Mouse (Mus musculus) lung, postnatal 0 days (tissue): Measurements from ENCODE around the gene C8a. TPM values are rescaled to one million over a fixed set of nuclear protein-coding genes. Genes with fewer than 3 reads are reported as not detected.

Experiments used
- ATAC-seq: fragments of 200-750 bp; cut with Nextera tagmentation; 2 replicates; pipeline ENCODE4 v1.8.0; 2017; ENCODE audit warnings: moderate library complexity
- DNase-seq: peaks from one replicate; pipeline ENCODE4 v3.0.0-alpha.2; 2016; ENCODE audit warnings: low spot score
- H3K27ac ChIP-seq: fragments of 300-500 bp; sonication (generic); 2 replicates; pipeline ENCODE4 v1.5.1; 2014; ENCODE audit warnings: antibody characterized with exemption, mild to moderate bottlenecking, low read length, mixed read lengths
- H3K27me3 ChIP-seq: fragments of 300-500 bp; sonication (generic); replicated peaks from 2 replicates; pipeline ENCODE4 v1.6.1; 2014; ENCODE audit warnings: low read length, mixed read lengths; ENCODE audit not compliant: insufficient read depth
- H3K36me3 ChIP-seq: fragments of 300-500 bp; sonication (generic); 2 replicates; pipeline ENCODE4 v1.6.1; 2014; ENCODE audit warnings: low read length, mixed read lengths; ENCODE audit not compliant: insufficient read depth
- H3K4me1 ChIP-seq: fragments of 300-500 bp; sonication (generic); 2 replicates; pipeline ENCODE4 v1.6.1; 2014; ENCODE audit warnings: antibody characterized with exemption, low read depth, low read length, mixed read lengths; ENCODE audit not compliant: insufficient read depth
- H3K4me2 ChIP-seq: fragments of 300-500 bp; sonication (generic); replicated peaks from 2 replicates; pipeline ENCODE4 v1.6.1; 2014; ENCODE audit warnings: low read depth, mild to moderate bottlenecking, low read length, moderate library complexity, mixed read lengths
- H3K4me3 ChIP-seq: fragments of 300-500 bp; sonication (generic); 2 replicates; pipeline ENCODE4 v1.5.1; 2014; ENCODE audit warnings: low read depth, low read length
- H3K9ac ChIP-seq: fragments of 300-500 bp; sonication (generic); replicated peaks from 2 replicates; pipeline ENCODE4 v1.6.1; 2014; ENCODE audit warnings: low read depth, mild to moderate bottlenecking
- H3K9me3 ChIP-seq: fragments of 300-500 bp; sonication (generic); 2 replicates; pipeline ENCODE4 v1.6.1; 2016; ENCODE audit warnings: low read length, mixed read lengths
- CTCF ChIP-seq: IDR thresholded peaks from 2 replicates; pipeline ENCODE4 v1.5.1; 2016; ENCODE audit warnings: antibody characterized with exemption, mild to moderate bottlenecking
- EP300 ChIP-seq: IDR thresholded peaks from 2 replicates; pipeline ENCODE4 v1.6.1; 2016; ENCODE audit warnings: antibody characterized with exemption, mild to moderate bottlenecking, control low read depth
- WGBS: fragments of 180-500 bp; shearing (Covaris S2); extraction: QIAGEN DNeasy Blood & Tissue Kit; methylation state at CpG from one replicate; pipeline ENCODE4 v1.1.7; 2014; 5-methylcytosine and 5-hydroxymethylcytosine counted together
- polyA plus RNA-seq: library from polyadenylated mRNA; unstranded; fragments of >200 nt; fragmentation: Nextera tagmentation; extraction: Ambion mirVana; gene quantifications from 2 replicates; pipeline ENCODE4 v1.2.1, GENCODE M21; 2015

C8a gene
- polyA plus RNA-seq, 1 experiment from 2014 or later: not detected

DNA sequence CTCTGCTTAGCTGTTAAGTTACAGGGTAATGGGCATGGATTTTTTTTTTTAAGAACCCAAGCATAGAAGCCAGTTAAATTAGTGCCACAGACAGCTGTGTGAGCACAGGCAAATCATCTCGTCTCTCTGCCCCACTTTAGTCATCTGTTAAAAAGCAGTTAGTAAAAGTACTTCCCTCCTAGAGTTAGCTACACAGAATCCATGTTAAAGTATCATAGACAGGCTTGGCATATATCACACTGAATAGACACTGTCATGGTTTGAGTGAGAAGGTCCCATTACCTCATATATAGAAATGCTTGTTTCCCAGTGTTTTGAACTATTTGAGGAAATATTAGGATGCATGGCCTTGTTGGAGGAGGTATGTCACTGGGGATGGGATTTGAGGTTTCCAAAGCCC, 19.2 kb downstream of the C8a start, which contains the start of gene Gm17662:
TSS of gene Gm17662 (plus strand) at position 301 of the 400 bp plus-strand sequence.
- no peak within 1 kb of the TSS for H3K27ac ChIP-seq
- no peak for TF ChIP-seq EP300
- H3K27me3 ChIP-seq: no peaks in the 10 kb centered on the region
- no peak within 1 kb of the TSS for H3K4me2 ChIP-seq
- no peak within 1 kb of the TSS for H3K4me3 ChIP-seq
- 63% methylated on average over 1 of the region's 1 CpGs for WGBS
- ATAC-seq (no peak), DNase-seq (no peak)
- no peaks in the 10 kb centered on the region for H3K36me3 ChIP-seq
- no peaks in the 10 kb centered on the region for H3K4me1 ChIP-seq
- no peaks in the 10 kb centered on the region for H3K9me3 ChIP-seq
- no peak within 1 kb of the TSS for H3K9ac ChIP-seq

DNA sequence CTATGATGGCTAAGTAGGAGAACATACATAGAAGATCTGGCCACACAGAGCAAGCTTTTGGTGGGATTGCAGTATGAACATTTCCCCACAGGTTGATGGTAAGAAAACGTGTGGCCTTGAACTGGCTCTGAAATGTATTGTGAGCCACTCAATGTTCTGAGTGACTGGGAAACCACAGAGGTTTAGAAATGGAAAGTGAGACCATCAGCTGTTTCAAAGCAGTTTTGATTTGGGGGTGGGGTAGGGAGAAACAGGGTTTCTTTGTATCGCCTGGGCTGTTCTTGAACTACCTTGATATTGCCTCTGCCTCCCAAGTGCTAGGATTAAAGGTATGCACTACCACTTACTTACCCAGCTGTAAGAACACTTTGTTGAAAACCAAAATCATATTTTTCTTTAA, 21.0 kb downstream of the C8a start:
- 76% methylated on average over 2 of the region's 2 CpGs for WGBS
- H3K4me3 ChIP-seq: no peak overlapping the region
- no peaks in the 10 kb centered on the region for H3K9me3 ChIP-seq
- H3K4me1 ChIP-seq: no peaks in the 10 kb centered on the region
- H3K27ac ChIP-seq: no peak overlapping the region
- ATAC-seq (no peak), DNase-seq (no peak)
- TF ChIP-seq CTCF (no peak), EP300 (no peak)
- no peaks in the 10 kb centered on the region for H3K27me3 ChIP-seq
- no peak overlapping the region for H3K9ac ChIP-seq
- no peaks in the 10 kb centered on the region for H3K36me3 ChIP-seq
- H3K4me2 ChIP-seq: no peak overlapping the region

DNA sequence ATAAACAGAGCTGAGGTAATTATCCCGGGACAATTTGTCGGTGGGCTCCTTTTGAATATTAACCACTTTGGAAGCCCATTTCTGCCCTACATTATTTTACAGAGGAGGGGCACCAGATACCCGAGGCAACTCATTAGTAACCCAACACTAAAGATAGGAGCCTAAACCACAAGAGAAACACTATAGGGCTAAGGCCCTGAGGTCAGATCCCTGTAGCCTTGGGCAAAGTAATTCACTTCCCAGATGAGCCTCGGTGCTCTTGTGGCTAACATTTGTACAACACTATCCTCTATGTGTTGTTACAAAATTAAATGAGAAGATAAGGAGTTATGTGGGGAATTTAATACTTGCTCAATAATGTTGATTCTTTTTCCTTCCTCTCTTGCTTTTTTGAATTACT, 32.7 kb downstream of the C8a start:
- WGBS: 53% methylated on average over 4 of the region's 4 CpGs
- TF ChIP-seq EP300: no peak
- no peak for TF ChIP-seq CTCF
- no peak overlapping the region for H3K4me2 ChIP-seq
- H3K4me1 ChIP-seq: no peaks in the 10 kb centered on the region
- no peaks in the 10 kb centered on the region for H3K9me3 ChIP-seq
- H3K9ac ChIP-seq: no peak overlapping the region
- H3K27me3 ChIP-seq: no peaks in the 10 kb centered on the region
- DNase-seq: no peak
- no peaks in the 10 kb centered on the region for H3K36me3 ChIP-seq
- H3K4me3 ChIP-seq: no peak overlapping the region
- no peak overlapping the region for H3K27ac ChIP-seq
- ATAC-seq: no peak

DNA sequence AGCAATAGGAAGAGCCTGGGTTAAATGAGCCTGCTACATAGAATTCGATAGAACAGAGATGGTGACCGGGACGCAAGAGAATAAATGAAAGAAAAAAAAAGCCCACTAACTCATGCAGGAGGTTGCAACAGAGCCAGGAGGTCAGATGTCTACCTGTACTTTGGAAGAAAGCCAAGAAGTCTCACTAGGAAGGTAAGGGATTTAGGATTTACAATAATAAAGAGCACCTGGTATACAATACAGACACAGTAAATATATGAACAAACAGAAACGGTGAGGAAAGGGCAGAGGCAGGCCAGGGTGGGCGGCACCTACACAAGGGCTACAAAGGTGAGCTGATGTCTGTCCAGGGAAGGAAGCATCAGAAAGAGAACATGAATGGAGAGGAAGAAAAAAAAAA, 34.0 kb downstream of the C8a start:
- Histone ChIP-seq H3K9me3 (no peaks in the 10 kb centered on the region), H3K4me2 (no peak overlapping the region), H3K27ac (no peak overlapping the region), H3K4me1 (no peaks in the 10 kb centered on the region), H3K27me3 (no peaks in the 10 kb centered on the region), H3K4me3 (no peak overlapping the region), H3K9ac (no peak overlapping the region), H3K36me3 (no peaks in the 10 kb centered on the region)
- DNase-seq: peak; percentile 13
- TF ChIP-seq EP300 (no peak), CTCF (no peak)
- 83% methylated on average over 5 of the region's 5 CpGs for WGBS
- ATAC-seq: no peak

DNA sequence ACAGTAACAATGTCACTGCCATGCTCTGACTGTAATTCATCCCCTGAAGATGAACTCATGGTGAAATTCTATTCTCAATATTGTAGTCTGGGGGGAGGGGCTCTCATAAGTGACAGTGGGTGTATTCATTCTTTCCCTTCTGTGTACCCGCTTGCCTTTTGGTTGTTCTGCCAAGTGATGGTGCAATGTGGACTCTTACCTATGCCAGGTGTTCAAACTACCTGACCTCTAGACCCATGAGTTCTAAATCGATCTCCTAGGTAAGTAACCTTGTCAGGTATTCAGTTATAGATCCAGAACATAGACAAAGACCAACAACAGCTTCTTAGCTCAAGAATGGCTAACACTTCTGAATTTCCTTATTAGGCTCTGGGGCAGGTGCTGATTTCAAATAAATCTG, 37.9 kb downstream of the C8a start:
- no peak for TF ChIP-seq CTCF
- TF ChIP-seq EP300: no peak
- DNase-seq (no peak), ATAC-seq (no peak)
- Histone ChIP-seq H3K9ac (no peak overlapping the region), H3K4me3 (no peak overlapping the region), H3K27ac (no peak overlapping the region), H3K36me3 (no peaks in the 10 kb centered on the region), H3K9me3 (no peaks in the 10 kb centered on the region), H3K4me1 (no peaks in the 10 kb centered on the region), H3K27me3 (no peaks in the 10 kb centered on the region), H3K4me2 (no peak overlapping the region)
- WGBS: 64% methylated on average over 2 of the region's 2 CpGs

DNA sequence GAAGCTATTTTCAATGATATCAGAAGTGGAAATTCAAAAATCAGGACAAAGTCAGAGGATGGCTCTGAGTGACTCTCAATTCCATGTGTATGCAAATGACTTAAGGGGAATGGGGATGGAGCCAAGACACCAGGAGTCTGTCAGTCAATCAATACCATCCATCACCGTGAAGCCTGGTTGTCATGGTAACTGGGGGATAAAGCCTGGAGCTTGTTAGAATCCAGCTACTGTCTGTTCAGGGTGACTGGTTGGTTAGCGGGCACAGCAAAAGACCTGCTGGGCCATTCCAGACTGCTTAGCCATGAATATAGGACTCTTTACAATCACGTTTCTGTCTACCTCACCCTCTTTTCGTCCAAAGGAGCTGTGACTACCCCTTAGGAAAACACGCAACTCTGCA, 41.1 kb downstream of the C8a start:
- H3K9ac ChIP-seq: no peak overlapping the region
- no peaks in the 10 kb centered on the region for H3K27me3 ChIP-seq
- H3K36me3 ChIP-seq: no peaks in the 10 kb centered on the region
- WGBS: 58% methylated on average over 5 of the region's 5 CpGs
- no peaks in the 10 kb centered on the region for H3K9me3 ChIP-seq
- no peak for DNase-seq
- TF ChIP-seq EP300: no peak
- no peak overlapping the region for H3K4me3 ChIP-seq
- H3K4me1 ChIP-seq: no peaks in the 10 kb centered on the region
- H3K4me2 ChIP-seq: no peak overlapping the region
- no peak for ATAC-seq
- H3K27ac ChIP-seq: no peak overlapping the region

DNA sequence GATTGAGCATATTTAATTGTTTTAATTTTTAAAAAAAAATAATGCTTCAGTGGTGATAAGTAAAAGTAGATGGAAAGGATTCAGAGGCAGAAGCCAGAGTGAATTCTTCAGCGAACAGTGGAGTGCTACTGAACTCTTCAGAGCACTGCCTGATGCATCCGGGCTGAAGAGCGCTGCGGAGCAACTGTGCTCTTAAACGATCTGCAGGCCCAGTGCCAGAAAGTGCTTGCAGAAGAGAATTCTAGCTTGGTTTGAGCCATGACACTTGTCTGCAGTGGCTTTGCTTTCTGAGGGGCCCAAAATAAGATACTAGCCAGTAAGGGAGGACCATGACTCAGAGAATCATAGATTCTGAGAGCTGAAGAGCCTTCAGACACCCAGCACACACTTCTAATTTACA, 47.3 kb downstream of the C8a start:
- no peaks in the 10 kb centered on the region for H3K4me1 ChIP-seq
- no peaks in the 10 kb centered on the region for H3K9me3 ChIP-seq
- DNase-seq (no peak), ATAC-seq (no peak)
- H3K36me3 ChIP-seq: no peaks in the 10 kb centered on the region
- H3K4me3 ChIP-seq: no peak overlapping the region
- H3K4me2 ChIP-seq: no peak overlapping the region
- no peak overlapping the region for H3K27ac ChIP-seq
- no peaks in the 10 kb centered on the region for H3K27me3 ChIP-seq
- 51% methylated on average over 5 of the region's 5 CpGs for WGBS
- TF ChIP-seq CTCF (no peak), EP300 (no peak)
- H3K9ac ChIP-seq: no peak overlapping the region
